Mouse (Mus musculus) duodenum, adult 2 months (tissue): ENCODE data around the gene Zscan4-ps1. TPM values are rescaled to one million over a fixed set of nuclear protein-coding genes. Genes with fewer than 3 reads are reported as not detected.

Source experiments
- polyA plus RNA-seq: library from polyadenylated mRNA; depleted of rRNA; stranded (reverse); fragments of >200 nt; gene quantifications from 2 replicates; pipeline ENCODE4 v1.2.3, GENCODE M21; 2012; ENCODE audit warnings: low replicate concordance; rRNA removed

Gene Zscan4-ps1
- not detected in 2 replicates for polyA plus RNA-seq

DNA sequence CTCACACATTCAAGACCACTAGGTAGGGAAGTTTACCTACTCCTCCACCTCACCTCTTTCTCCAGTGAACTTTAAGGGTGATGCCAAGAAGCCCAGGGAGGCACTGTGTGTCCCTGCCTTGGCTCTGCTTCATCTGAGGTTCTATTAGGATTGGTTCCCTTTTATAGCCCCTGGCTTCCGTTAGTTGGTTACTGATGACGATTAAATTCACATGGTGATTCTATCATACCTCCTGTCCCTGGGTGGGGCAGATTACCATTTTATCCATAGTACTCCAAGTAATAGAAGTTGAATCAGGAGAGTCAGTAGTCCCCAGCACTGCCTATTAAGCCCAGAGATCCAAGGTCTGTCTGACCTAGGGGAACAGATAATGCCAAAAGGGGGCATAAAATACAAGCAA lies at the start of gene Zscan4-ps1:
Gene Zscan4-ps1 (minus strand): TSS at position 101 of the 400 bp plus-strand sequence.

Other genes with a start within 250 kb of the Zscan4-ps1 start
- not detected in 2 replicates for gene Zscan4b, start 164.6 kb downstream of the Zscan4-ps1 start, polyA plus RNA-seq
- not detected in 2 replicates for gene Zscan4c, start 63.9 kb downstream of the Zscan4-ps1 start, polyA plus RNA-seq
- not detected in 2 replicates for gene Zscan4d, start 96.5 kb upstream of the Zscan4-ps1 start, polyA plus RNA-seq
- not detected in 2 replicates for gene Zscan4e, start 241.0 kb upstream of the Zscan4-ps1 start, polyA plus RNA-seq